Mouse (Mus musculus): ENCODE data around the gene Sec24a. TPM values are rescaled to one million over a fixed set of nuclear protein-coding genes. Genes with fewer than 3 reads are reported as not detected.
"Not testable (repeated sequence)": the region's sequence is repeated elsewhere in the genome, so short reads cannot be mapped to it uniquely, and the experiment has no call there.

Gene Sec24a
- polyA plus RNA-seq, 1 experiment from 2014 or later = 18.1 TPM

GRCm38 (mm10) chr11:51782721-51783120 is 19.3 kb upstream of the Sec24a start:
- Histone ChIP-seq H3K4me3 (no peak overlapping the region), H3K4me2 (replicated peaks) (no peak overlapping the region), H3K36me3 (peaks cover 69% of the 10 kb centered on the region), H3K4me1 (no peaks in the 10 kb centered on the region), H3K9me3 (no peaks in the 10 kb centered on the region), H3K9ac (no peak overlapping the region), H3K27ac (no peak overlapping the region), H3K27me3 (no peaks in the 10 kb centered on the region)
- no peak for ATAC-seq (ENCODE audit: low FRiP score, low read depth)
- 91% methylated on average over 6 of the region's 6 CpGs for WGBS

GRCm38 (mm10) chr11:51780773-51781267 is 17.4 kb upstream of the Sec24a start:
- Histone ChIP-seq H3K4me3 (no peak overlapping the region), H3K4me1 (no peaks in the 10 kb centered on the region), H3K27me3 (no peaks in the 10 kb centered on the region), H3K4me2 (replicated peaks) (no peak overlapping the region), H3K27ac (no peak overlapping the region), H3K9me3 (no peaks in the 10 kb centered on the region), H3K36me3 (peaks cover 54% of the 10 kb centered on the region), H3K9ac (no peak overlapping the region)
- ATAC-seq (ENCODE audit: low FRiP score, low read depth) = no peak
- WGBS = 80% methylated on average over 9 of the region's 9 CpGs

GRCm38 (mm10) chr11:51777478-51777877 is 14.0 kb upstream of the Sec24a start:
- no peak overlapping the region for H3K4me2 ChIP-seq (replicated peaks)
- peaks cover 38% of the 10 kb centered on the region for H3K36me3 ChIP-seq
- no peak for ATAC-seq (ENCODE audit: low FRiP score, low read depth)
- no peaks in the 10 kb centered on the region for H3K9me3 ChIP-seq
- H3K4me3 ChIP-seq = no peak overlapping the region
- 94% methylated on average over 5 of the region's 5 CpGs for WGBS
- no peak overlapping the region for H3K27ac ChIP-seq
- H3K4me1 ChIP-seq = no peaks in the 10 kb centered on the region
- no peak overlapping the region for H3K9ac ChIP-seq
- H3K27me3 ChIP-seq = no peaks in the 10 kb centered on the region

- ATAC-seq (ENCODE audit: low FRiP score, low read depth) = no peak
- Histone ChIP-seq H3K9me3 (no peaks in the 10 kb centered on the region), H3K4me3 (no peak overlapping the region), H3K36me3 (peaks cover 19% of the 10 kb centered on the region), H3K27me3 (no peaks in the 10 kb centered on the region), H3K4me2 (replicated peaks) (no peak overlapping the region), H3K9ac (no peak overlapping the region), H3K27ac (no peak overlapping the region), H3K4me1 (no peaks in the 10 kb centered on the region)
- 85% methylated on average over 3 of the region's 3 CpGs for WGBS
Observed at GRCm38 (mm10) chr11:51775507-51775906, 12.1 kb upstream of the Sec24a start.

GRCm38 (mm10) chr11:51768296-51768695 is 4.9 kb upstream of the Sec24a start:
- no peaks in the 10 kb centered on the region for H3K27me3 ChIP-seq
- no peak overlapping the region for H3K4me2 ChIP-seq (replicated peaks)
- H3K9me3 ChIP-seq = no peaks in the 10 kb centered on the region
- H3K4me1 ChIP-seq = peaks cover 14% of the 10 kb centered on the region
- no peak overlapping the region for H3K27ac ChIP-seq
- no peak overlapping the region for H3K9ac ChIP-seq
- WGBS = 71% methylated on average over 5 of the region's 5 CpGs
- no peak overlapping the region for H3K4me3 ChIP-seq
- ATAC-seq (ENCODE audit: low FRiP score, low read depth) = no peak
- H3K36me3 ChIP-seq = peaks cover 3% of the 10 kb centered on the region; the same call in 1 of the 2 replicates

GRCm38 (mm10) chr11:51767579-51768220 is 4.3 kb upstream of the Sec24a start:
- no peaks in the 10 kb centered on the region for H3K27me3 ChIP-seq
- H3K9ac ChIP-seq = no peak overlapping the region
- no peak for ATAC-seq (ENCODE audit: low FRiP score, low read depth)
- H3K4me2 ChIP-seq (replicated peaks) = no peak overlapping the region
- no peak overlapping the region for H3K27ac ChIP-seq
- H3K4me3 ChIP-seq = no peak overlapping the region
- peaks cover 1% of the 10 kb centered on the region; the same call in 1 of the 2 replicates for H3K36me3 ChIP-seq
- WGBS = 70% methylated on average over 8 of the region's 8 CpGs
- peaks cover 19% of the 10 kb centered on the region for H3K4me1 ChIP-seq
- no peaks in the 10 kb centered on the region for H3K9me3 ChIP-seq

- ATAC-seq (ENCODE audit: low FRiP score, low read depth) = no peak
- Histone ChIP-seq H3K4me2 (replicated peaks) (peak overlapping the region; percentile 86), H3K4me1 (peaks cover 19% of the 10 kb centered on the region), H3K27me3 (0 out of 2 replicates have a peak, but pooled peaks cover 4% of the 10 kb centered on the region), H3K4me3 (peak overlapping the region; percentile 96), H3K9ac (no peak overlapping the region), H3K27ac (no peak overlapping the region), H3K36me3 (no peaks in the 10 kb centered on the region), H3K9me3 (no peaks in the 10 kb centered on the region)
- 84% methylated on average over 4 of the region's 4 CpGs for WGBS
Observed at GRCm38 (mm10) chr11:51764816-51765215, 1.4 kb upstream of the Sec24a start.

- H3K9me3 ChIP-seq = no peaks in the 10 kb centered on the region
- WGBS = 6% methylated on average over 13 of the region's 13 CpGs
- H3K4me1 ChIP-seq = peaks cover 19% of the 10 kb centered on the region
- 0 out of 2 replicates have a peak, but pooled peaks cover 4% of the 10 kb centered on the region for H3K27me3 ChIP-seq
- no peak overlapping the region for H3K27ac ChIP-seq
- peak overlapping the region; percentile 86 for H3K4me2 ChIP-seq (replicated peaks)
- H3K4me3 ChIP-seq = peak overlapping the region; percentile 96
- H3K36me3 ChIP-seq = no peaks in the 10 kb centered on the region
- peak; percentile 19; the same call in 1 of the 2 replicates for ATAC-seq (ENCODE audit: low FRiP score, low read depth)
- H3K9ac ChIP-seq = peak overlapping the region; percentile 82
Observed at GRCm38 (mm10) chr11:51763955-51764354, 521 bp upstream of the Sec24a start.

- Histone ChIP-seq H3K9ac (no peak overlapping the region), H3K36me3 (no peaks in the 10 kb centered on the region)
Observed at GRCm38 (mm10) chr11:51761241-51761640, 2.2 kb downstream of the Sec24a start.

GRCm38 (mm10) chr11:51759941-51760657 is 3.3 kb downstream of the Sec24a start:
- no peak overlapping the region for H3K9ac ChIP-seq
- H3K4me1 ChIP-seq = peaks cover 19% of the 10 kb centered on the region
- H3K4me3 ChIP-seq = no peak overlapping the region
- no peaks in the 10 kb centered on the region for H3K36me3 ChIP-seq
- no peak overlapping the region for H3K4me2 ChIP-seq (replicated peaks)
- no peak for ATAC-seq (ENCODE audit: low FRiP score, low read depth)
- H3K27me3 ChIP-seq = 0 out of 2 replicates have a peak, but pooled peaks cover 4% of the 10 kb centered on the region
- no peak overlapping the region for H3K27ac ChIP-seq
- WGBS = 80% methylated on average over 6 of the region's 6 CpGs
- no peaks in the 10 kb centered on the region for H3K9me3 ChIP-seq

More at GRCm38 (mm10) chr11:51761241-51761640, 2.2 kb downstream of the Sec24a start:
- Histone ChIP-seq H3K27ac (no peak overlapping the region), H3K4me1 (peaks cover 16% of the 10 kb centered on the region), H3K4me2 (replicated peaks) (no peak overlapping the region), H3K9me3 (no peaks in the 10 kb centered on the region), H3K4me3 (no peak overlapping the region), H3K27me3 (0 out of 2 replicates have a peak, but pooled peaks cover 4% of the 10 kb centered on the region)
- ATAC-seq (ENCODE audit: low FRiP score, low read depth) = no peak
- WGBS = 79% methylated on average over 5 of the region's 5 CpGs

GRCm38 (mm10) chr11:51759251-51759650 is 4.2 kb downstream of the Sec24a start:
- no peak overlapping the region for H3K9ac ChIP-seq
- WGBS = 86% methylated on average over 2 of the region's 2 CpGs
- no peak for ATAC-seq (ENCODE audit: low FRiP score, low read depth)
- no peak overlapping the region for H3K4me2 ChIP-seq (replicated peaks)
- H3K36me3 ChIP-seq = no peaks in the 10 kb centered on the region
- no peaks in the 10 kb centered on the region for H3K9me3 ChIP-seq
- H3K4me1 ChIP-seq = peaks cover 19% of the 10 kb centered on the region
- H3K4me3 ChIP-seq = no peak overlapping the region
- H3K27ac ChIP-seq = no peak overlapping the region
- 0 out of 2 replicates have a peak, but pooled peaks cover 4% of the 10 kb centered on the region for H3K27me3 ChIP-seq

- 88% methylated on average over 5 of the region's 5 CpGs for WGBS
- not testable (repeated sequence) for H3K36me3 ChIP-seq
Observed at GRCm38 (mm10) chr11:51758207-51758606, 5.2 kb downstream of the Sec24a start.

More at GRCm38 (mm10) chr11:51758207-51758606, 5.2 kb downstream of the Sec24a start:
- H3K27ac ChIP-seq; H3K4me3 ChIP-seq; ATAC-seq (ENCODE audit: low FRiP score, low read depth); H3K27me3 ChIP-seq; H3K9ac ChIP-seq; H3K4me2 ChIP-seq (replicated peaks); H3K9me3 ChIP-seq: not testable (repeated sequence)
- peaks cover 25% of the 10 kb centered on the region for H3K4me1 ChIP-seq
